Mouse (Mus musculus): ENCODE measurements around the gene Exosc10. TPM values are rescaled to one million over a fixed set of nuclear protein-coding genes. Genes with fewer than 3 reads are reported as not detected.
A peak's percentile ranks its signal among the peaks of the same experiment; 100 is the strongest.

Gene Exosc10
- polyA plus RNA-seq, 1 experiment from 2014 or later: 107 TPM

- H3K27me3 ChIP-seq (replicated peaks; ENCODE audit: control insufficient read depth, insufficient read depth, low read length): no peaks in the 10 kb centered on the region
- no peak overlapping the region for H3K4me2 ChIP-seq (ENCODE audit: low read length)
- H3K36me3 ChIP-seq (ENCODE audit: control insufficient read depth, insufficient read depth): no peaks in the 10 kb centered on the region; the same call in 1 of the 2 replicates
- H3K4me3 ChIP-seq (replicated peaks; ENCODE audit: low read length): no peak overlapping the region
- H3K4me1 ChIP-seq (replicated peaks; ENCODE audit: control insufficient read depth, insufficient read depth, low read length): no peaks in the 10 kb centered on the region
- H3K27ac ChIP-seq (ENCODE audit: low read length): no peak overlapping the region
- WGBS: 81% methylated on average over 4 of the region's 4 CpGs
- no peaks in the 10 kb centered on the region for H3K9me3 ChIP-seq (ENCODE audit: control insufficient read depth, low read length)
- H3K9ac ChIP-seq (replicated peaks; ENCODE audit: low read depth, low read length): no peak overlapping the region
- ATAC-seq: no peak
Measured at GRCm38 (mm10) chr4:148601871-148602270, 43.6 kb downstream of the Exosc10 start.

- Histone ChIP-seq H3K4me2 (ENCODE audit: low read length) (no peak within 1 kb of the TSS), H3K4me3 (replicated peaks; ENCODE audit: low read length) (no peak within 1 kb of the TSS), H3K27me3 (replicated peaks; ENCODE audit: control insufficient read depth, insufficient read depth, low read length) (no peaks in the 10 kb centered on the region), H3K9ac (replicated peaks; ENCODE audit: low read depth, low read length) (no peak within 1 kb of the TSS), H3K9me3 (ENCODE audit: control insufficient read depth, low read length) (no peaks in the 10 kb centered on the region), H3K36me3 (ENCODE audit: control insufficient read depth, insufficient read depth) (no peaks in the 10 kb centered on the region), H3K4me1 (replicated peaks; ENCODE audit: control insufficient read depth, insufficient read depth, low read length) (no peaks in the 10 kb centered on the region), H3K27ac (ENCODE audit: low read length) (no peak within 1 kb of the TSS)
- ATAC-seq: no peak
- whole genome bisulfite sequencing: 94% methylated on average over 14 of the region's 14 CpGs
Measured at GRCm38 (mm10) chr4:148602357-148603120, 44.3 kb downstream of the Exosc10 start, which contains the start of gene Masp2. TSS of gene Masp2 (plus strand) at chr4:148602554.

GRCm38 (mm10) chr4:148603376-148604139 is 45.3 kb downstream of the Exosc10 start:
- WGBS: 76% methylated on average over 10 of the region's 10 CpGs

GRCm38 (mm10) chr4:148604141-148604540 is 45.9 kb downstream of the Exosc10 start:
- 80% methylated on average over 7 of the region's 7 CpGs for WGBS

More at GRCm38 (mm10) chr4:148603376-148604139, 45.3 kb downstream of the Exosc10 start:
- H3K4me3 ChIP-seq (replicated peaks; ENCODE audit: low read length): no peak overlapping the region
- no peaks in the 10 kb centered on the region for H3K36me3 ChIP-seq (ENCODE audit: control insufficient read depth, insufficient read depth)
- no peaks in the 10 kb centered on the region for H3K27me3 ChIP-seq (replicated peaks; ENCODE audit: control insufficient read depth, insufficient read depth, low read length)
- H3K9me3 ChIP-seq (ENCODE audit: control insufficient read depth, low read length): no peaks in the 10 kb centered on the region
- no peak overlapping the region for H3K4me2 ChIP-seq (ENCODE audit: low read length)
- no peaks in the 10 kb centered on the region for H3K4me1 ChIP-seq (replicated peaks; ENCODE audit: control insufficient read depth, insufficient read depth, low read length)
- no peak for ATAC-seq
- no peak overlapping the region for H3K9ac ChIP-seq (replicated peaks; ENCODE audit: low read depth, low read length)
- no peak overlapping the region for H3K27ac ChIP-seq (ENCODE audit: low read length)

GRCm38 (mm10) chr4:148604541-148605165 is 46.4 kb downstream of the Exosc10 start:
- H3K27me3 ChIP-seq (replicated peaks; ENCODE audit: control insufficient read depth, insufficient read depth, low read length): no peaks in the 10 kb centered on the region
- peak; percentile 56 for ATAC-seq
- no peak overlapping the region for H3K4me3 ChIP-seq (replicated peaks; ENCODE audit: low read length)
- no peaks in the 10 kb centered on the region for H3K9me3 ChIP-seq (ENCODE audit: control insufficient read depth, low read length)
- H3K9ac ChIP-seq (replicated peaks; ENCODE audit: low read depth, low read length): no peak overlapping the region
- 91% methylated on average over 3 of the region's 3 CpGs for WGBS
- no peak overlapping the region for H3K27ac ChIP-seq (ENCODE audit: low read length)
- H3K36me3 ChIP-seq (ENCODE audit: control insufficient read depth, insufficient read depth): no peaks in the 10 kb centered on the region
- H3K4me1 ChIP-seq (replicated peaks; ENCODE audit: control insufficient read depth, insufficient read depth, low read length): no peaks in the 10 kb centered on the region
- no peak overlapping the region for H3K4me2 ChIP-seq (ENCODE audit: low read length)

More at GRCm38 (mm10) chr4:148604141-148604540, 45.9 kb downstream of the Exosc10 start:
- ATAC-seq: no peak
- Histone ChIP-seq H3K36me3 (ENCODE audit: control insufficient read depth, insufficient read depth) (no peaks in the 10 kb centered on the region), H3K4me3 (replicated peaks; ENCODE audit: low read length) (no peak overlapping the region), H3K4me1 (replicated peaks; ENCODE audit: control insufficient read depth, insufficient read depth, low read length) (no peaks in the 10 kb centered on the region), H3K4me2 (ENCODE audit: low read length) (no peak overlapping the region), H3K9me3 (ENCODE audit: control insufficient read depth, low read length) (no peaks in the 10 kb centered on the region), H3K27ac (ENCODE audit: low read length) (no peak overlapping the region), H3K9ac (replicated peaks; ENCODE audit: low read depth, low read length) (no peak overlapping the region), H3K27me3 (replicated peaks; ENCODE audit: control insufficient read depth, insufficient read depth, low read length) (no peaks in the 10 kb centered on the region)

GRCm38 (mm10) chr4:148607758-148608157 is 49.5 kb downstream of the Exosc10 start:
- Histone ChIP-seq H3K27ac (ENCODE audit: low read length) (no peak overlapping the region), H3K27me3 (replicated peaks; ENCODE audit: control insufficient read depth, insufficient read depth, low read length) (no peaks in the 10 kb centered on the region), H3K36me3 (ENCODE audit: control insufficient read depth, insufficient read depth) (no peaks in the 10 kb centered on the region), H3K9ac (replicated peaks; ENCODE audit: low read depth, low read length) (no peak overlapping the region), H3K9me3 (ENCODE audit: control insufficient read depth, low read length) (no peaks in the 10 kb centered on the region), H3K4me2 (ENCODE audit: low read length) (no peak overlapping the region), H3K4me1 (replicated peaks; ENCODE audit: control insufficient read depth, insufficient read depth, low read length) (no peaks in the 10 kb centered on the region), H3K4me3 (replicated peaks; ENCODE audit: low read length) (no peak overlapping the region)
- WGBS: 26% methylated on average over 5 of the region's 5 CpGs
- ATAC-seq: peak; percentile 51; the same call in 1 of the 2 replicates

- 0 out of 2 replicates have a peak, but pooled peaks cover 2% of the 10 kb centered on the region for H3K4me1 ChIP-seq (replicated peaks; ENCODE audit: control insufficient read depth, insufficient read depth, low read length)
- 86% methylated on average over 5 of the region's 5 CpGs for WGBS
Measured at GRCm38 (mm10) chr4:148609805-148610204, 51.6 kb downstream of the Exosc10 start.

GRCm38 (mm10) chr4:148610631-148611364 is 52.6 kb downstream of the Exosc10 start:
- Histone ChIP-seq H3K27me3 (replicated peaks; ENCODE audit: control insufficient read depth, insufficient read depth, low read length) (no peaks in the 10 kb centered on the region), H3K9ac (replicated peaks; ENCODE audit: low read depth, low read length) (no peak overlapping the region), H3K36me3 (ENCODE audit: control insufficient read depth, insufficient read depth) (peaks cover 16% of the 10 kb centered on the region), H3K27ac (ENCODE audit: low read length) (no peak overlapping the region), H3K4me2 (ENCODE audit: low read length) (no peak overlapping the region), H3K9me3 (ENCODE audit: control insufficient read depth, low read length) (no peaks in the 10 kb centered on the region), H3K4me3 (replicated peaks; ENCODE audit: low read length) (no peak overlapping the region), H3K4me1 (replicated peaks; ENCODE audit: control insufficient read depth, insufficient read depth, low read length) (0 out of 2 replicates have a peak, but pooled peaks cover 2% of the 10 kb centered on the region)
- 67% methylated on average over 5 of the region's 5 CpGs for WGBS
- no peak for ATAC-seq

More at GRCm38 (mm10) chr4:148609805-148610204, 51.6 kb downstream of the Exosc10 start:
- H3K27me3 ChIP-seq (replicated peaks; ENCODE audit: control insufficient read depth, insufficient read depth, low read length): no peaks in the 10 kb centered on the region
- no peak overlapping the region for H3K9ac ChIP-seq (replicated peaks; ENCODE audit: low read depth, low read length)
- no peak for ATAC-seq
- no peak overlapping the region for H3K4me2 ChIP-seq (ENCODE audit: low read length)
- H3K9me3 ChIP-seq (ENCODE audit: control insufficient read depth, low read length): no peaks in the 10 kb centered on the region
- H3K4me3 ChIP-seq (replicated peaks; ENCODE audit: low read length): no peak overlapping the region
- H3K27ac ChIP-seq (ENCODE audit: low read length): no peak overlapping the region
- peaks cover 7% of the 10 kb centered on the region for H3K36me3 ChIP-seq (ENCODE audit: control insufficient read depth, insufficient read depth)
